Mouse (Mus musculus): ENCODE measurements around the gene Clcf1. TPM values are rescaled to one million over a fixed set of nuclear protein-coding genes. Genes with fewer than 3 reads are reported as not detected.

The Clcf1 gene
- polyA plus RNA-seq, 2 experiments = 8.7 to 42.8 TPM

- H3K9ac ChIP-seq (ENCODE audit: low read depth, low read length, severe bottlenecking) = no peak overlapping the region
- H3K9me3 ChIP-seq (ENCODE audit: control insufficient read depth, low read length) = no peaks in the 10 kb centered on the region
- peak overlapping the region; percentile 91 for H3K4me3 ChIP-seq (replicated peaks; ENCODE audit: low read length)
- 14% methylated on average over 14 of the region's 14 CpGs for WGBS
- peak overlapping the region; percentile 94 for H3K4me2 ChIP-seq (replicated peaks; ENCODE audit: low read depth, low read length, severe bottlenecking)
- DNase-seq (ENCODE audit: low spot score) (no peak), ATAC-seq (ENCODE audit: low FRiP score, low read depth) (no peak)
- H3K36me3 ChIP-seq (ENCODE audit: control insufficient read depth, insufficient read depth, low read length) = no peaks in the 10 kb centered on the region
- H3K27ac ChIP-seq (replicated peaks; ENCODE audit: low read depth, low read length) = 0 out of 2 replicates have a peak overlapping the region, but pooled peaks have one; percentile 33
- no peak for TF ChIP-seq POLR2A (IDR thresholded peaks at IDR 0.05; ENCODE audit: borderline replicate concordance, extremely low read depth, insufficient read depth, insufficient read length)
- H3K27me3 ChIP-seq (ENCODE audit: control insufficient read depth, insufficient read depth, low read length) = no peaks in the 10 kb centered on the region
- peaks cover 63% of the 10 kb centered on the region for H3K4me1 ChIP-seq (ENCODE audit: control insufficient read depth, insufficient read depth, low read length)
These were observed 2.1 kb downstream of the Clcf1 start for GRCm38 (mm10) chr19:4216041-4216685.

GRCm38 (mm10) chr19:4217140-4217539, 3.1 kb downstream of the Clcf1 start:
- Histone ChIP-seq H3K27me3 (ENCODE audit: control insufficient read depth, insufficient read depth, low read length) (no peaks in the 10 kb centered on the region), H3K27ac (replicated peaks; ENCODE audit: low read depth, low read length) (no peak overlapping the region), H3K36me3 (ENCODE audit: control insufficient read depth, insufficient read depth, low read length) (peaks cover 4% of the 10 kb centered on the region), H3K4me1 (ENCODE audit: control insufficient read depth, insufficient read depth, low read length) (peaks cover 56% of the 10 kb centered on the region), H3K9me3 (ENCODE audit: control insufficient read depth, low read length) (no peaks in the 10 kb centered on the region), H3K4me3 (replicated peaks; ENCODE audit: low read length) (0 out of 2 replicates have a peak overlapping the region, but pooled peaks have one; percentile 2), H3K9ac (ENCODE audit: low read depth, low read length, severe bottlenecking) (0 out of 2 replicates have a peak overlapping the region, but pooled peaks have one; percentile 3), H3K4me2 (replicated peaks; ENCODE audit: low read depth, low read length, severe bottlenecking) (peak overlapping the region; percentile 94)
- DNase-seq (ENCODE audit: low spot score) (no peak), ATAC-seq (ENCODE audit: low FRiP score, low read depth) (no peak)
- WGBS = 13% methylated on average over 5 of the region's 5 CpGs
- no peak for TF ChIP-seq POLR2A (IDR thresholded peaks at IDR 0.05; ENCODE audit: borderline replicate concordance, extremely low read depth, insufficient read depth, insufficient read length)

GRCm38 (mm10) chr19:4217855-4218254, 3.8 kb downstream of the Clcf1 start:
- WGBS = 34% methylated on average over 3 of the region's 3 CpGs
- Histone ChIP-seq H3K4me1 (ENCODE audit: control insufficient read depth, insufficient read depth, low read length) (peaks cover 51% of the 10 kb centered on the region), H3K9me3 (ENCODE audit: control insufficient read depth, low read length) (no peaks in the 10 kb centered on the region), H3K4me3 (replicated peaks; ENCODE audit: low read length) (no peak overlapping the region), H3K27me3 (ENCODE audit: control insufficient read depth, insufficient read depth, low read length) (no peaks in the 10 kb centered on the region), H3K4me2 (replicated peaks; ENCODE audit: low read depth, low read length, severe bottlenecking) (no peak overlapping the region), H3K36me3 (ENCODE audit: control insufficient read depth, insufficient read depth, low read length) (peaks cover 11% of the 10 kb centered on the region), H3K27ac (replicated peaks; ENCODE audit: low read depth, low read length) (no peak overlapping the region), H3K9ac (ENCODE audit: low read depth, low read length, severe bottlenecking) (peak overlapping the region; percentile 22; the same call in 1 of the 2 replicates)
- DNase-seq (ENCODE audit: low spot score) = no peak
- ATAC-seq (ENCODE audit: low FRiP score, low read depth) = no peak
- TF ChIP-seq POLR2A (IDR thresholded peaks at IDR 0.05; ENCODE audit: borderline replicate concordance, extremely low read depth, insufficient read depth, insufficient read length) = no peak

GRCm38 (mm10) chr19:4218293-4218692, 4.3 kb downstream of the Clcf1 start:
- H3K9me3 ChIP-seq (ENCODE audit: control insufficient read depth, low read length) = no peaks in the 10 kb centered on the region
- no peaks in the 10 kb centered on the region for H3K27me3 ChIP-seq (ENCODE audit: control insufficient read depth, insufficient read depth, low read length)
- 78% methylated on average over 11 of the region's 11 CpGs for WGBS
- H3K4me2 ChIP-seq (replicated peaks; ENCODE audit: low read depth, low read length, severe bottlenecking) = no peak overlapping the region
- TF ChIP-seq POLR2A (IDR thresholded peaks at IDR 0.05; ENCODE audit: borderline replicate concordance, extremely low read depth, insufficient read depth, insufficient read length) = no peak
- peaks cover 47% of the 10 kb centered on the region for H3K4me1 ChIP-seq (ENCODE audit: control insufficient read depth, insufficient read depth, low read length)
- H3K9ac ChIP-seq (ENCODE audit: low read depth, low read length, severe bottlenecking) = 0 out of 2 replicates have a peak overlapping the region, but pooled peaks have one; percentile 22
- H3K36me3 ChIP-seq (ENCODE audit: control insufficient read depth, insufficient read depth, low read length) = peaks cover 14% of the 10 kb centered on the region
- no peak overlapping the region for H3K27ac ChIP-seq (replicated peaks; ENCODE audit: low read depth, low read length)
- DNase-seq (ENCODE audit: low spot score) = no peak
- H3K4me3 ChIP-seq (replicated peaks; ENCODE audit: low read length) = no peak overlapping the region
- ATAC-seq (ENCODE audit: low FRiP score, low read depth) = no peak

- DNase-seq (ENCODE audit: low spot score) (no peak), ATAC-seq (ENCODE audit: low FRiP score, low read depth) (no peak)
- peaks cover 42% of the 10 kb centered on the region for H3K4me1 ChIP-seq (ENCODE audit: control insufficient read depth, insufficient read depth, low read length)
- TF ChIP-seq POLR2A (IDR thresholded peaks at IDR 0.05; ENCODE audit: borderline replicate concordance, extremely low read depth, insufficient read depth, insufficient read length) = no peak
- 88% methylated on average over 1 of the region's 1 CpGs for WGBS
- H3K4me2 ChIP-seq (replicated peaks; ENCODE audit: low read depth, low read length, severe bottlenecking) = no peak overlapping the region
- H3K9ac ChIP-seq (ENCODE audit: low read depth, low read length, severe bottlenecking) = no peak overlapping the region
- no peak overlapping the region for H3K27ac ChIP-seq (replicated peaks; ENCODE audit: low read depth, low read length)
- H3K27me3 ChIP-seq (ENCODE audit: control insufficient read depth, insufficient read depth, low read length) = no peaks in the 10 kb centered on the region
- no peak overlapping the region for H3K4me3 ChIP-seq (replicated peaks; ENCODE audit: low read length)
- H3K9me3 ChIP-seq (ENCODE audit: control insufficient read depth, low read length) = no peaks in the 10 kb centered on the region
- peaks cover 14% of the 10 kb centered on the region for H3K36me3 ChIP-seq (ENCODE audit: control insufficient read depth, insufficient read depth, low read length)
These were observed 4.7 kb downstream of the Clcf1 start for GRCm38 (mm10) chr19:4218784-4219183.

All from limb, embryonic 14.5 days (tissue).